Mouse (Mus musculus) MEL (cell line): ENCODE measurements around the gene Senp8. TPM values are rescaled to one million over a fixed set of nuclear protein-coding genes. Genes with fewer than 3 reads are reported as not detected.

Source experiments
- DNase-seq: peaks from one replicate; pipeline ENCODE4 v3.0.0; 2011; ENCODE audit warnings: low read depth, low spot score
- H3K27ac ChIP-seq: 2 replicates; pipeline ENCODE4 v1.5.1; 2012; ENCODE audit warnings: low read depth, mild to moderate bottlenecking, control low read depth, low read length, moderate library complexity; ENCODE audit not compliant: control insufficient read depth
- H3K27me3 ChIP-seq, 2 experiments: fragments of 150-350 bp in 1 of 2; sonication (generic) in 1 of 2; 2 replicates each; pipeline ENCODE4 v1.6.1; 2012; ENCODE audit warnings: low read length in 2 of 2, mild to moderate bottlenecking in 2 of 2, improper control_type of control experiment in 1 of 2, moderate library complexity in 1 of 2; ENCODE audit not compliant: insufficient read depth in 2 of 2, control insufficient read depth in 1 of 2
- H3K36me3 ChIP-seq, 2 experiments: 2 replicates each; pipeline ENCODE4 v1.6.1; 2012 to 2014; ENCODE audit warnings: low read length in 2 of 2, improper control_type of control experiment in 1 of 2, inconsistent platforms in 1 of 2, mild to moderate bottlenecking in 1 of 2; ENCODE audit not compliant: insufficient read depth in 2 of 2, control insufficient read depth in 1 of 2
- H3K4me1 ChIP-seq, 2 experiments: fragments of 150-350 bp in 1 of 2; sonication (generic) in 1 of 2; 2 replicates each; pipeline ENCODE4 v1.6.1; 2012; ENCODE audit warnings: low read length in 2 of 2, improper control_type of control experiment in 1 of 2, mild to moderate bottlenecking in 1 of 2; ENCODE audit not compliant: insufficient read depth in 2 of 2, control insufficient read depth in 1 of 2
- H3K4me3 ChIP-seq, 2 experiments: fragments of 150-350 bp in 1 of 2; sonication (generic) in 1 of 2; 2 replicates each; pipeline ENCODE4 v1.5.1; 2012; ENCODE audit warnings: low read depth in 2 of 2, low read length in 2 of 2, mild to moderate bottlenecking in 2 of 2, moderate library complexity in 2 of 2, control low read depth in 1 of 2, improper control_type of control experiment in 1 of 2; ENCODE audit not compliant: control insufficient read depth in 1 of 2, insufficient read depth in 1 of 2
- H3K79me2 ChIP-seq: 2 replicates; pipeline ENCODE4 v1.6.1; 2012; ENCODE audit warnings: mild to moderate bottlenecking, low read length, moderate library complexity; ENCODE audit not compliant: control insufficient read depth, poor library complexity, insufficient read depth
- H3K9ac ChIP-seq: 2 replicates; pipeline ENCODE4 v1.6.1; 2012; ENCODE audit warnings: low read depth, mild to moderate bottlenecking, control low read depth, low read length, moderate library complexity; ENCODE audit not compliant: control insufficient read depth, poor library complexity, severe bottlenecking
- H3K9me3 ChIP-seq: fragments of 150-350 bp; sonication (generic); replicated peaks from 2 replicates; pipeline ENCODE4 v1.6.1; 2012; ENCODE audit warnings: mild to moderate bottlenecking, low read length, improper control_type of control experiment, moderate library complexity; ENCODE audit not compliant: insufficient read depth
- BHLHE40 ChIP-seq: IDR thresholded peaks from 2 replicates; pipeline ENCODE4 v1.6.1; 2012; ENCODE audit warnings: low read depth, mild to moderate bottlenecking, inconsistent platforms, low read length, improper control_type of control experiment, borderline replicate concordance
- CHD1 ChIP-seq: IDR thresholded peaks from 2 replicates; pipeline ENCODE4 v1.6.1; 2012; ENCODE audit warnings: low read depth, mild to moderate bottlenecking, inconsistent platforms, low read length, improper control_type of control experiment
- CHD2 ChIP-seq: IDR thresholded peaks from 2 replicates; pipeline ENCODE4 v1.6.1; 2011; ENCODE audit warnings: low read length, improper control_type of control experiment
- E2F4 ChIP-seq: IDR thresholded peaks from 2 replicates; pipeline ENCODE4 v1.6.1; 2011; ENCODE audit warnings: low read depth, low read length, improper control_type of control experiment, borderline replicate concordance
- ELF1 ChIP-seq: IDR thresholded peaks from 2 replicates; pipeline ENCODE4 v1.6.1; 2014; ENCODE audit warnings: low read depth, mild to moderate bottlenecking, inconsistent platforms, low read length, improper control_type of control experiment, moderate library complexity
- GABPA ChIP-seq: IDR thresholded peaks from 2 replicates; pipeline ENCODE4 v1.6.1; 2012; ENCODE audit warnings: low read depth, mild to moderate bottlenecking, inconsistent platforms, low read length, improper control_type of control experiment, moderate library complexity
- GATA1 ChIP-seq: IDR thresholded peaks from 2 replicates; pipeline ENCODE4 v1.6.1; 2011; ENCODE audit warnings: low read depth, low read length, improper control_type of control experiment
- HCFC1 ChIP-seq: IDR thresholded peaks from 2 replicates; pipeline ENCODE4 v1.6.1; 2012; ENCODE audit warnings: low read depth, mild to moderate bottlenecking, inconsistent platforms, low read length, improper control_type of control experiment, moderate library complexity
- JUND ChIP-seq: IDR thresholded peaks from 2 replicates; pipeline ENCODE4 v1.6.1; 2011; ENCODE audit warnings: low read depth, mild to moderate bottlenecking, improper control_type of control experiment, low read length
- KAT2A ChIP-seq: conservative IDR thresholded peaks from 2 replicates; pipeline ENCODE4 v1.6.1; 2012; ENCODE audit warnings: low read depth, low read length, improper control_type of control experiment, inconsistent platforms
- MAFK ChIP-seq: IDR thresholded peaks from 2 replicates; pipeline ENCODE4 v1.6.1; 2011; ENCODE audit warnings: low read depth, mild to moderate bottlenecking, low read length, improper control_type of control experiment, borderline replicate concordance
- MAX ChIP-seq: IDR thresholded peaks from 2 replicates; pipeline ENCODE4 v1.6.1; 2011; ENCODE audit warnings: low read length, improper control_type of control experiment
- MAZ ChIP-seq: IDR thresholded peaks from 2 replicates; pipeline ENCODE4 v1.6.1; 2012; ENCODE audit warnings: low read depth, mild to moderate bottlenecking, inconsistent platforms, low read length, improper control_type of control experiment
- MEF2A ChIP-seq: IDR thresholded peaks from 2 replicates; pipeline ENCODE4 v1.6.1; 2014; ENCODE audit warnings: low read depth, mild to moderate bottlenecking, inconsistent platforms, low read length, improper control_type of control experiment; ENCODE audit not compliant: poor library complexity, insufficient replicate concordance, severe bottlenecking; ENCODE audit errors: extremely low read depth
- MYB ChIP-seq: IDR thresholded peaks from 2 replicates; pipeline ENCODE4 v1.6.1; 2011; ENCODE audit warnings: mild to moderate bottlenecking, low read depth, low read length, improper control_type of control experiment
- MYC ChIP-seq: IDR thresholded peaks from 2 replicates; pipeline ENCODE4 v1.6.1; 2011; ENCODE audit warnings: low read depth, mild to moderate bottlenecking, low read length, improper control_type of control experiment, moderate library complexity
- NELFE ChIP-seq: IDR thresholded peaks from 2 replicates; pipeline ENCODE4 v1.6.1; 2011; ENCODE audit warnings: low read depth, low read length, improper control_type of control experiment
- NRF1 ChIP-seq: IDR thresholded peaks from 2 replicates; pipeline ENCODE4 v1.6.1; 2014; ENCODE audit warnings: low read depth, mild to moderate bottlenecking, inconsistent platforms, low read length, improper control_type of control experiment, moderate library complexity; ENCODE audit not compliant: poor library complexity, insufficient read depth, severe bottlenecking
- POLR2A ChIP-seq, 2 experiments: IDR thresholded peaks; 2 replicates each; pipeline ENCODE4 v1.6.1; 2011 to 2012; ENCODE audit warnings: low read length in 2 of 2, mild to moderate bottlenecking in 2 of 2, control low read depth in 1 of 2, improper control_type of control experiment in 1 of 2, low read depth in 1 of 2, moderate library complexity in 1 of 2; ENCODE audit not compliant: control insufficient read depth in 1 of 2, insufficient read depth in 1 of 2, poor library complexity in 1 of 2
- RCOR1 ChIP-seq: IDR thresholded peaks from 2 replicates; pipeline ENCODE4 v1.6.1; 2012; ENCODE audit warnings: low read depth, mild to moderate bottlenecking, inconsistent platforms, low read length, improper control_type of control experiment
- SIN3A ChIP-seq: IDR thresholded peaks from 2 replicates; pipeline ENCODE4 v1.6.1; 2012; ENCODE audit warnings: low read length, improper control_type of control experiment, inconsistent platforms
- SMC3 ChIP-seq: IDR thresholded peaks from 2 replicates; pipeline ENCODE4 v1.6.1; 2011; ENCODE audit warnings: low read depth, low read length, improper control_type of control experiment
- TCF12 ChIP-seq: IDR thresholded peaks from 2 replicates; pipeline ENCODE4 v1.6.1; 2014; ENCODE audit warnings: low read depth, mild to moderate bottlenecking, inconsistent platforms, low read length, improper control_type of control experiment, moderate library complexity
- USF1 ChIP-seq: IDR thresholded peaks from 2 replicates; pipeline ENCODE4 v1.6.1; 2014; ENCODE audit warnings: low read depth, mild to moderate bottlenecking, inconsistent platforms, low read length, improper control_type of control experiment, moderate library complexity
- USF2 ChIP-seq, 2 experiments: IDR thresholded peaks; 2 replicates each; pipeline ENCODE4 v1.6.1; 2011 to 2012; ENCODE audit warnings: improper control_type of control experiment in 2 of 2, low read length in 2 of 2, borderline replicate concordance in 1 of 2, inconsistent platforms in 1 of 2, low read depth in 1 of 2, mild to moderate bottlenecking in 1 of 2; ENCODE audit not compliant: insufficient read depth in 1 of 2
- ZC3H11A ChIP-seq: IDR thresholded peaks from 2 replicates; pipeline ENCODE4 v1.6.1; 2012; ENCODE audit warnings: low read depth, mild to moderate bottlenecking, inconsistent platforms, low read length, improper control_type of control experiment
- ZKSCAN1 ChIP-seq: IDR thresholded peaks from 2 replicates; pipeline ENCODE4 v1.6.1; 2012; ENCODE audit warnings: low read depth, mild to moderate bottlenecking, inconsistent platforms, low read length, improper control_type of control experiment, moderate library complexity
- ZMIZ1 ChIP-seq: IDR thresholded peaks from 2 replicates; pipeline ENCODE4 v1.6.1; 2012; ENCODE audit warnings: low read depth, mild to moderate bottlenecking, inconsistent platforms, low read length, improper control_type of control experiment, moderate library complexity
- ZNF384 ChIP-seq: IDR thresholded peaks from 2 replicates; pipeline ENCODE4 v1.6.1; 2012; ENCODE audit warnings: low read depth, mild to moderate bottlenecking, inconsistent platforms, low read length, improper control_type of control experiment
- polyA plus RNA-seq, 2 experiments: library from polyadenylated mRNA; stranded (reverse) in 1 of 2; unstranded in 1 of 2; fragments of >175 nt in 1 of 2; fragments of >200 nt in 1 of 2; gene quantifications; 2 replicates each; pipeline versions ENCODE4 v1.2.1 to v1.2.4; 2012; ENCODE audit warnings: low replicate concordance in 2 of 2, low read depth in 1 of 2; ENCODE audit not compliant: insufficient read length in 2 of 2, insufficient read depth in 1 of 2, missing spikeins in 1 of 2
- total RNA-seq: library from RNA; depleted of rRNA; stranded (reverse); fragments of 300-350 nt; gene quantifications from 2 replicates; pipeline ENCODE4 v1.2.3, GENCODE M21; 2012

Gene Senp8
- total and polyA plus RNA-seq, 3 experiments, result 2.7 to 5.5 TPM; not detected in 1

- H3K27ac ChIP-seq, result no peak overlapping the region
- no peaks in the 10 kb centered on the region for H3K36me3 ChIP-seq
- H3K9ac ChIP-seq, result no peak overlapping the region
- no peaks in the 10 kb centered on the region for H3K27me3 ChIP-seq
- H3K79me2 ChIP-seq, result no peaks in the 10 kb centered on the region
- TF ChIP-seq NELFE, result no peak
- TF ChIP-seq GABPA, result no peak
- no peak for TF ChIP-seq MAX
- no peak for TF ChIP-seq MYC
- no peak for TF ChIP-seq TCF12
- no peak for TF ChIP-seq BHLHE40
- TF ChIP-seq GATA1, result no peak
- no peak for TF ChIP-seq CHD1
- TF ChIP-seq POLR2A (IDR thresholded peaks at IDR 0.05; ENCODE audit: control insufficient read depth in 1 of 2, insufficient read depth in 1 of 2, low read depth in 1 of 2, low read length in 2 of 2, poor library complexity in 1 of 2), result no peak
- TF ChIP-seq RCOR1, result no peak
- TF ChIP-seq USF1, result no peak
- no peak for TF ChIP-seq ZC3H11A
- no peak for TF ChIP-seq E2F4
- TF ChIP-seq MYB, result no peak
- no peak for TF ChIP-seq MAFK
- no peak for TF ChIP-seq MEF2A
- no peak for TF ChIP-seq MAZ
- TF ChIP-seq KAT2A, result no peak
- TF ChIP-seq USF2 (IDR thresholded peaks at IDR 0.05; ENCODE audit: borderline replicate concordance in 1 of 2, insufficient read depth in 1 of 2, low read depth in 1 of 2, low read length in 2 of 2), result no peak
- no peak for TF ChIP-seq ELF1
- TF ChIP-seq, all 39 proteins: peak for 0
- DNase-seq, result no peak
- Histone ChIP-seq H3K4me3 (no peak overlapping the region), H3K4me1 (peaks cover 0 to 3% of the 10 kb centered on the region in 2 experiments; a peak in 1 of 4 replicates), H3K9me3 (no peaks in the 10 kb centered on the region)
Observed at GRCm38 (mm10) chr9:59725515-59725914, 25.0 kb downstream of the Senp8 start.

- H3K9ac ChIP-seq, result no peak overlapping the region
- no peaks in the 10 kb centered on the region for H3K27me3 ChIP-seq
- no peak for DNase-seq
Observed at GRCm38 (mm10) chr9:59723791-59724442, 26.6 kb downstream of the Senp8 start.

More at GRCm38 (mm10) chr9:59723791-59724442, 26.6 kb downstream of the Senp8 start:
- TF ChIP-seq SIN3A (no peak), HCFC1 (no peak), ELF1 (no peak), JUND (no peak), ZMIZ1 (no peak), ZNF384 (no peak), MYB (no peak), NRF1 (no peak), POLR2A (IDR thresholded peaks at IDR 0.05; ENCODE audit: control insufficient read depth in 1 of 2, insufficient read depth in 1 of 2, low read depth in 1 of 2, low read length in 2 of 2, poor library complexity in 1 of 2) (no peak), SMC3 (no peak), GATA1 (no peak), TCF12 (no peak), CHD1 (no peak), GABPA (no peak), ZKSCAN1 (no peak), USF2 (IDR thresholded peaks at IDR 0.05; ENCODE audit: borderline replicate concordance in 1 of 2, insufficient read depth in 1 of 2, low read depth in 1 of 2, low read length in 2 of 2) (no peak), NELFE (no peak), E2F4 (no peak), CHD2 (no peak)
- Histone ChIP-seq H3K79me2 (no peaks in the 10 kb centered on the region), H3K9me3 (no peaks in the 10 kb centered on the region), H3K4me1 (peaks cover 0 to 3% of the 10 kb centered on the region in 2 experiments; a peak in 1 of 4 replicates), H3K4me3 (no peak overlapping the region), H3K27ac (no peak overlapping the region), H3K36me3 (no peaks in the 10 kb centered on the region)
